Mouse (Mus musculus) right cerebral cortex, adult 2 months (tissue): ENCODE data around the gene Rap1a.

Experiments used
- DNase-seq, 2 experiments: peaks; one replicate each; pipeline ENCODE4 v3.0.0; 2021 to 2022; ENCODE audit warnings: low spot score in 2 of 2

The Rap1a gene

GRCm38 (mm10) chr3:105806519-105807249 is 5.5 kb upstream of the Rap1a start:
- peak; percentile 30 to 39 for DNase-seq

GRCm38 (mm10) chr3:105803600-105803999 is 2.5 kb upstream of the Rap1a start:
- DNase-seq = no peak

- peak in 1 of 2 experiments; percentile 24 for DNase-seq
These were observed 403 bp downstream of the Rap1a start for GRCm38 (mm10) chr3:105800675-105801190.

- DNase-seq = no peak
These were observed 921 bp downstream of the Rap1a start for GRCm38 (mm10) chr3:105800156-105800674.

GRCm38 (mm10) chr3:105799375-105799774 is 1.8 kb downstream of the Rap1a start:
- DNase-seq = no peak

- no peak for DNase-seq
These were observed 2.4 kb downstream of the Rap1a start for GRCm38 (mm10) chr3:105798770-105799169.

- no peak for DNase-seq
These were observed 3.7 kb downstream of the Rap1a start for GRCm38 (mm10) chr3:105797427-105797826.

- DNase-seq = no peak
These were observed 4.4 kb downstream of the Rap1a start for GRCm38 (mm10) chr3:105796761-105797160.

- DNase-seq = no peak
These were observed 6.8 kb downstream of the Rap1a start for GRCm38 (mm10) chr3:105794309-105794708.

GRCm38 (mm10) chr3:105792309-105792708 is 8.8 kb downstream of the Rap1a start:
- no peak for DNase-seq

- DNase-seq = no peak
These were observed 10.0 kb downstream of the Rap1a start for GRCm38 (mm10) chr3:105791129-105791528.

- DNase-seq = no peak
These were observed 10.8 kb downstream of the Rap1a start for GRCm38 (mm10) chr3:105790338-105790737.

GRCm38 (mm10) chr3:105789776-105790175 is 11.4 kb downstream of the Rap1a start:
- DNase-seq = no peak

GRCm38 (mm10) chr3:105787328-105787727 is 13.8 kb downstream of the Rap1a start:
- DNase-seq = no peak

GRCm38 (mm10) chr3:105785865-105786264 is 15.3 kb downstream of the Rap1a start:
- DNase-seq = no peak

GRCm38 (mm10) chr3:105783809-105784208 is 17.3 kb downstream of the Rap1a start:
- no peak for DNase-seq

- no peak for DNase-seq
These were observed 18.7 kb downstream of the Rap1a start for GRCm38 (mm10) chr3:105782406-105782805.

- DNase-seq = no peak
These were observed 23.1 kb downstream of the Rap1a start for GRCm38 (mm10) chr3:105777997-105778396.

GRCm38 (mm10) chr3:105774496-105774895 is 26.6 kb downstream of the Rap1a start:
- DNase-seq = no peak

- no peak for DNase-seq
These were observed 29.6 kb downstream of the Rap1a start for GRCm38 (mm10) chr3:105771534-105771933.

GRCm38 (mm10) chr3:105770836-105771235 is 30.3 kb downstream of the Rap1a start:
- no peak for DNase-seq

GRCm38 (mm10) chr3:105769380-105769779 is 31.8 kb downstream of the Rap1a start:
- no peak for DNase-seq

GRCm38 (mm10) chr3:105768529-105768928 is 32.6 kb downstream of the Rap1a start:
- DNase-seq = no peak
